Mouse (Mus musculus) induced T-regulatory cell, adult 2 months (primary cell): ENCODE data around the gene Map2.

Experiments
- DNase-seq: peaks from one replicate; pipeline ENCODE4 v3.0.0-alpha.2; 2012; ENCODE audit warnings: low read depth

The Map2 gene

DNA sequence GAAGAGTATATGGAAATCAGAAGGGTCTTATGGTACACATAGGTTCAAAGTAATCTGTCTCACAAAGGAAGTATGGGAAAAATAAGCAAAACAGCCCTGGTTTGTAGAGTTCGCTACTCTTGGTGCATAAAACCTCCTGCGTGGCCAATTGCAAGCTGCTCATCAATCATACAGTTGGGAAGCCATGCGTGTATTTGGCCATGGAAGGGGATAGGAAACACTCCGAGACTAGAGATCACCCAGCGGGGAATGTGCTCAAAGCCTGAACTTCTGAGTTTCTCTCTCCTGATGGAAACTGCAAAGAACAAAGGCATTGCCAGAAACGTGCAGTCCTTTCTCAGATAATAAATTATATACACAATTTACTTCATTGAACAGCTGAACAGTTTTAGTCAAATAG lies 124.3 kb downstream of the Map2 start:
- DNase-seq: no peak

DNA sequence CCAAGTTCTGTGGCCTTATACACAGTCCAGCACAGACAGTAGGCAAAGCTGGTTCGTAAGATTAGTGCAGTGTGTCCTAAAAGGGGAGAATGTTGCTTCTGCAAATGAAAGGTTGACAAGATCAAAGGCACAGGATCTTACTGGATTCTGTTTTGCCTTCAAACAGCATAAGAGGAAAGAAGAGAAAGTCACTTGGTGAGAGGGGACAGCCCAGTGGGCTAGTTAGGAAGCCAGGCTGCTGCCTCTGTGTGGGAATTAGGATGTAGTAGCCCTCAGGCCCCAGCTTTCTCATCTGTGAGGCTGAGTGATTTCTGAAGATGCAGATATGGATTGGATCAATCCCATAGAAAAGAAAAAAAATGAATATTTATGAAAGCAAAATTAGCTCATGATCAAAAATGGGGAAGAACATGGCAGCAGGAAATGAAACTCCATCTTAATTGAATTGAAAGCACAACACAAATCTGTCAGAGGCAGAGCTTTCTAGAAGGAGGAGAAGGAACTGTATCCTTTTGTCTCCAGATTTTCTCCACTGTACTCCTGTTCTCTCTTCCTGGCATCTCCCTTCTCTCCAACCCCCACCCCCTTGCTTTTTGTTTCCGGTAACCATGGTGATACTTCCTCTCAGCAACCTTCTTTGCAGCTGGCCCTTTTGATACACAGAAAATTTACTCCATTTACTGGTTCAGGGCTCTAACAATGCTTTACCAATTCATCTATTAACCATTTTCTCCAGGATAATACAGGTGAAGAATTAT lies 145.5 kb downstream of the Map2 start:
- no peak for DNase-seq

DNA sequence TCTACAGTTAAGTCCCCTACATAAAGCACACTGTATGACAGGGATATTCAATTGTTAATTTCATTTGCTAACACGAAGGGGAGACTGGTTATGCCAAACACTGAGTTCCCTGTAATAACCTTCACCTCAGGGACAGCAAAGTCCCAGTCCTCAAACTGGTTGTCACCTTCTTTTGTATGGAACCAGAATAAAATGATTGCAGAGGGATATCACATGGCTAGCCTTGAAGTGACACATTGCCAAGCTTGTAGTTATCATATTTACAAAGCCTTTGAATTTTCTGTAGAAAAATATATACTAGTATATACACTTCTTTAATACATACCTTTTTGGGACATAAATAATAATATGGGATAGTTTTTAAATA lies 146.0 kb downstream of the Map2 start:
- no peak for DNase-seq

DNA sequence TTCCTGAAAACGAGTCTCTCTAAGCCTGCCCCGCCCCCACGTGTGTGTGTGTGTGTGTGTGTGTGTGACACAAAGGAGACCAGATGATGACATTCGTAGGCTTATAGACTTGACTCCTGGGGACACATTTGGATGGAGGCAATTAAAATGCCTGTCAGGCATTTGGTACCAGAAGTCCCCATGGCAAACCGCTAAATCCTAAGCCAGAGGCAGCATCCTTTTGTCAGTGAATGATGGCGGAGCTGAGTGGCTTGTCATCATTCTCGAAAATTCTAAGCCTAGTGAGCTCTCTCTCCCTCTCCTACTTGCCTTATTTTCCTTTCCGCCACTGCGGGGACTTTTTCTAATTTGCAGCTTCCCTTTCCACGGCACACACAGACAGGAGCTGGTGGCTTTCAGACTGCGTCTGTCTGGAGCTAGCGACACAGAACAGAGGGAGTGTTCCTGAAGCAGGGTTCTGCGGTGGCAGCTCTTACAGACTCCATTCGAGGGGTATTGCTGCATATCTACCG lies 146.6 kb downstream of the Map2 start:
- no peak for DNase-seq

DNA sequence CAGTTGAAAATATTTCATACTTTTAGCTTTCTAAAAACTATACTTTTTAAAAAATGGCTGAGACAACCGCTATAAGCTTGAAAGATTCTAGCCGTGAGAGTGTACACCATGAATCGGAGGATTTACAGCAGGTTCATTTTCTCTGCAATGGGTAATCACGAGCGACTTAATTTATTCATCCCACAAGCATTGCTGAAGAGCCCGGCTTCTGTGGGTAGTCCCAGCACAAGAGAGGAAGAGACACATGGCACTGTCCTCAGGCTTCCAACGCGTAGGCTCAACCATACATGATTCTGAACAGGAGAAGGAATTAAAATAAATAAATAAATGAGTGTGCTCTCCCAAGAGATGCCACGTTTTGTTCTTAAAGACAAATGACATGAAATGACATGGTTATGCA lies 148.4 kb downstream of the Map2 start:
- DNase-seq: no peak

DNA sequence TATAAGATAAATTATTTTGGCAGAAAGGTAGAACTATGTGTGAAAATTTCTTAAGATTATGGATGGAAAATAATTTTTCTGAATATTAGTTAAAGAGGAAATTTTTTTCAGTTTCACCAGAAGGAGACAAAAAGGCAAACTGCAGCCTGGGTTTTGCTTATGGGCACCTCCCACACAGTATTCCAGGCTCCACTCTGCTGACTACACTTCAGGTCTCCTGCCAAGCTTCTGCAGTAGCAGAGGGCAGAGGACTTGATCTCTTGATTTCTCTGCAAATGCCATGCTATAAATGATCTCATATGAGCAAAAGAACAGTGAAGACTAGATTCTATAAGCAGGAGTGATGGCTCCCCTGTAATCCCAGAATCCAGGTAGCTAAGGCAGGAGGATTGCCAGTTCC lies 149.9 kb downstream of the Map2 start:
- DNase-seq: no peak

DNA sequence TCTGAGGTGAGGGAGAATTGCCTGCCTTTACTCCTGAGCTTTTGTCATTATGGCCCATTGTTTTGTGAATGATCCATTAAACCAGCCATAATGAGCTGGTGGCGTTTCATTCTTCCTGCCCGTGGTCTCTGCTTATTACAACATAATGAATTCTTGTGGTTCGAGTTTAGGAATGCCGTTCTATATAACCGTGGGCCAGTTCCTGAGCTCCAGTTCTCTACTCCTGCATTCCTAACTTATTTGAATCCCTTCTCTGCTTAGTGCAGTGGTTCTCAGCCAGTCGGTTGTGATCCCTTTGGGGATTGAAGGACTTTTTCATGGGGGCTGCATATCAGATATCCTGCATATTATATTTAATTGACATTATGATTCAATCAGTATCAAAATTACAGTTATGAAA lies 153.9 kb downstream of the Map2 start:
- DNase-seq: no peak

DNA sequence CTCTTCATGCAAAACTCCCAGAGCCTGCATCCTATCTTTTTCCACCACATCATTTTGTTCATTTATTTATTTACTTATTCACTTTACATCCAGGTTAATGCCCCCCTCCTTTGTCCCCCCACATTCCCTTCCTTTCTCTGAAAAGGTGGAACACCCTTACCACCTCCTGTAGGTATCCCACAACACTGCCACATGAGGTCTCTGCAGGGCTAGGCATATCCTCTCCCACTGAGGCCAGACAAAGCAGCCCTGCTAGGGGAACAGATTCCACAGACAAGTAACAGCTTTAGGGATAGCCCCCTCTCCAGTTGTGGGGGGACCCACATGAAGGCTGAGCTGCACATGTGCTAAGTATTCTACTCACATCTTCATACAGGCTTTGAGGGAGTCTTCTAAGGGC lies 154.5 kb downstream of the Map2 start:
- DNase-seq: no peak

DNA sequence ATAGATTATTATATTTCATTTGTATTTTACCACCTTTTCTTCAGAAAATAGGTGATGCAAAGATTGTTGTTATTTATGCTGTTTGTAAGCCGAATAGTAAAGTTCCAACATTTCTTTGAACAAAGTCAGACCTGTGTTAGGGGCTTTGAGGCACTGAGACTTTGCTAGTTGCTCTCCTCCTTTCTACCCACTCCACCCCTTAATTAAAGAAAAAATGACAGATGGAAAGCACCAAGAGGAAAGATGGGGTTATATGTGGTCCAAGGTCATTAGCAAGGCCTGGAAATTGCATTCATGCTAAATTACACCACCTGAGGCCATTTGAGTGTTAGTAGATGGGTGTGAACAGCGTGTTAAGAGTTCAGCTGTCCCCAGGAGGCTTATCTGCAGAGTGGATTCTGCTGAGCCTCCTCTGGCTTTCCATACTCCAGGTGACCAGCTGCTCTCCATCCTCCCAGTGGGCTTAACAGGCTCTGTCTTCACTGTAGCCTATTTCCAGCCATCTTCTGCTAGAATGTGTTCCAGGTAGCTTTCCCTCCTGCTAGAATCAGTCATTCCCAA lies 160.7 kb downstream of the Map2 start:
- DNase-seq: no peak

DNA sequence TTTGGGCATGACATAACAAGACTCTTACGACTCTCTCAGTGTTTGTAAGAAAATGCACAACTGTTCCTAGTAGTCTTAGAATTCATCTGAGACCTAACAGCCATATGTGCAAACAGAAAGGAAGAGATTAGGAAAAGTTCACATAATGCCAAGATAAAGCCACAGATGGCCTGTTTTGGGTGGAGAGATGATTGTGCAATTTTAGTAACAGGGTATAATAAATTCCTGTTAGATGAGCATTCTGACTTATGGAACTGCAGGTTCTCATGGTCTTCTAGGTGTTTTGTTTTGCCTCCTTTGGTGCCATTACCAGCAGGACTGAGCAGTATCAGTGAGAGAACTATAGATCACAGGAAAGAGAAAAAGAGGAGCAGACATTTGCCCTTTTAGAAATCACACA lies 164.1 kb downstream of the Map2 start:
- no peak for DNase-seq

DNA sequence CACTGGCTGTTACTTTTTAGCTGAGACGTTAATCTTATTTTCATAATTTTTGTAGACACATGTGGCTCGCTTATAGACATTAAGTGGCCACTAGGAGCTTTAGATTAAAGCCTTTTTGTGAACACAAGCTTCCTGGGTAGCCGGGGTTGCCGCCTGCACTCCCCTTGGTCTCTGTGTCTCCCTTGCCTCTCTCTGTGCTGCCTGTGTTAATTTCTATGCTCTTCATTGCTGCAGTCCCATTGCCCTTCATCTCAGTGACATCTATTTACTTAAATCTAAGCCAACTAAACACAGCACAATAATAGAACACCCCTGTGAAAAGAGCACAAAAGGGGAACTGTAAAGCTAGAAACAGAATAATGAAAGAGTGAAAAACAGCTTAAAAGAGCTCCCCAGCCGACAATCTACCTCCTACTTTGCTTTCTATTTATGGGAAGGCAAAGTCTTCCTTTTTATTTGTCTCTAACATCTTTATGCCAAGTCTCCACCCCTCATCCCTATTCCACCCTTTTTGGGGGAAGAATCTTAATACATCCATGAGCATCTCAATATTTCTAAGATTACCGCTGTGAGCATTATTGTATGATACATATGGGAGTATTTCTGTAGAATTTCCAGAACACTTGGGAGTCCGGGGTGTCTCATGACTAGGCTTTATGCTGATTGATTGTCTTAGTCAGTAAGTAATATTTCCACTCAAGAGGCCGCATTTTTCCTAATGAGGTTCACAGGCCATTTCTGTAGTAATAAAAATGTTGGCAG lies 173.5 kb downstream of the Map2 start:
- DNase-seq: no peak

DNA sequence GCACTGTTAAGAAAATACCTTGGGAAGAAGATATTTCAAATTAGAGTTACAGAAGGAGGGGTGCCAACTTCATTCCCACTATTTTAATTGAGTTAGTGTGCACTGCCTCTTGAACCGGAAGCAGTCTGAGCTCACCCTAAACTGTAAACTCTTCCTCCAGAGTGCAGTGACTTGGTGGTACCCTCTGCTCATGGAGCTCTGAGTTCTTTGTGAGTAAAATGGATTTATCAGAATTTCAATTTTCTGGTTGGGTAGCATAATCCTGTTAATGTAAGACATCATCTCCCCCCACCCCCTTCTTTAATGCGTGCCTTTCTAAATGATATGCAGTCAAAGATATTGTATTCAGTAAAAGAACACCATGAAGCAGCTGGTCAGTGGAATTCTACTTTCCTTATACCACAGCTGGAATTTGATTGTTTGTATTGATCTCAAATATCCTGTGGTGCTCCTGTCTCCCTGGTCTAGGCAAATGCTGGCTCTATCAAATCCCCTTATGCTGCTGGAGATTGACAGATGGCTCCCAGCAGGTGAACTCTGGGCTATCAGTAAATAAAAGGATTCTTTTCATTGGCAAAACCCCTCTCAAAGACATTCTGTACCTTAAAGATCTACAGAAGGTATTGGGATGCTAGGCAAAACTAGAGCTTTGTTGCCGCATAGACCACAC lies 174.2 kb downstream of the Map2 start:
- no peak for DNase-seq

DNA sequence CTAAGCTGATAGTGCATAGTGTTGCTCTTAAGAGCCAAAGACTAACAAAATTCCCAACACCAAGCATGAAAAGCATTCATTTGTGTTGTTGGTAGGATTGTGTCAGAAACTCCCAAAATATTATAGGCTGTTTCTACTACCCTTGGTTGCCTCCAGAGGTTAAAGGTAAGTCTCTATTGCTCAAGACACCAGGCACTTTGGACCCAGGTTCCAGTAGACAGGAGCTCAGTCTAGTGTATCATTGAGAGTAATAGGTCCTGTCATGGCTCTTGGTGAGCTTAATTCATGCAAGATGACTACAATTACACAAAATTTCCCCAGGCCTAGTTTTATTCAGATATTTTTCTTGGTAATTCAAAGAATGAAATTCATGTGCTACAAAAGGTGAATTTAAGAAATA lies 176.3 kb downstream of the Map2 start:
- no peak for DNase-seq

DNA sequence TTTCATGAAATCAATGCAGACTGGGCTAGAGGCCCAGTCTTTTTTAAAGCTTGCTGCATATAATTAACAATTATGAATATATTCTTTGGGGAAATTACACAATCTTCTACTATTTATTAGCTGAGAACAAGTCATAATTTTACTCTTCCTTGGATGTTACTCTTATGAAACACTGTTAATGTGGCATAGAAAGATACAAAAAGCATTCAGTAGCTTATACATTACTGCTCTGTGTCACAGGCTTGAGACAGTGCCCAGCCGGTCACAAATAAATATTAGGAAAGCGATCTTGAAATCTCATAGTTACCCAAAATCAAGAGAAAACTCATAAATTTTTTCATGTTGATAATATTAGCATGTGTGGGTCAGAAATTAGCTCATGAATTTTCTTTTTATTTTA lies 186.7 kb downstream of the Map2 start:
- no peak for DNase-seq

DNA sequence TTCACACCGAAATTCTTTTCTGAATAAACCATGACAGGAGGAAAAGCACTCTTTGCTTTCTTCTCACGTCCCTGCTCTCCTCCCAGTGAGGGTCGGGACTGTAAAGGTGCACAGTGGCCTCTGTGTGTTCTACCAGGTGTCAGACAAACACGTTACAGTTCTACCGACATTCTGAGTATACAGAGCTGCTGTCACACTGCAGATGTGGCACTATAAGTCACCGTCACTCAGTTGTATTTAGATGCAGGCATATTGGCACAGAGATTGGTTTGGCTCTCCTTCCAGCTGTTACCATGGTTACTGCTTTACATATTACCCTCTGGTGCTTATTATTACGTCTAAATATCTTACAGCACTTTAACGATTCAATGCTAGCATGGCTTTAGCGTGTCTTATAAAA lies 188.2 kb downstream of the Map2 start:
- DNase-seq: no peak

DNA sequence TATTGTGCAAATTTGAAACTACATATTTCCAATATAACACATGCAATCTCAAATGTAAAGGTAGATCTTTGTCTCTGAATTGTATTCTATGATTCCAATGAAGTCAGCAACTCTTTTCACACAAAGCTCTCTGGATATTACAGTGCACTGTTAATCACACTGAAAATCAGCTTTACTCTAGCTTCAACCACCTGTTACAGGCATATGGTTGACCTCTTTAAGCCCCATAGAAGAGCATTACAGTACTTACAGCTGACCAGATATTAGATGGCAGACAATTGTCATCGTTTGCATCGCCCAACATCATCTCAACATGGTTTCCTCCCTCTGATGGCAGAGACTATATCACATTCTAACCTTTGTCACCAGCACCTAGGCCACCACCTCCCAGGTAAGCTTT lies 189.3 kb downstream of the Map2 start:
- no peak for DNase-seq

DNA sequence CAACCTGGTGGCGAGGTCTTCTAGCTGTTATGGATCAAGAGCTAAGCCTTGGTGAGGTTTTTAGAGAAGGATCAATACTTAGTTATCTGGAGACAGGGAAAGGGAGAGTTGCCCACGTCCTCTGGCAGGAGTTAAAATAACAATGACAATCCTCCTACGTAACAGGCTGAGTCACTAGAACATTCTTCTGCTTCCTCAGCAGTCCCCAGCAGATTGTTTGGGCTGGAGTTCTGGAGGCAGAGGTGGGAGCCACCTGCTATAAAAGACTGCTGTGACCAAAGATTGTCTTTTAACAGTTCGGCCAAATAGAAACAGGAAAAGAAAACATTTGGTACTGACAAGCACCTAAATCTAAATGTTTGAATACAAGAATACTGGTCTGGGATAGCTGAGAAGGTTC lies 190.5 kb downstream of the Map2 start:
- no peak for DNase-seq

DNA sequence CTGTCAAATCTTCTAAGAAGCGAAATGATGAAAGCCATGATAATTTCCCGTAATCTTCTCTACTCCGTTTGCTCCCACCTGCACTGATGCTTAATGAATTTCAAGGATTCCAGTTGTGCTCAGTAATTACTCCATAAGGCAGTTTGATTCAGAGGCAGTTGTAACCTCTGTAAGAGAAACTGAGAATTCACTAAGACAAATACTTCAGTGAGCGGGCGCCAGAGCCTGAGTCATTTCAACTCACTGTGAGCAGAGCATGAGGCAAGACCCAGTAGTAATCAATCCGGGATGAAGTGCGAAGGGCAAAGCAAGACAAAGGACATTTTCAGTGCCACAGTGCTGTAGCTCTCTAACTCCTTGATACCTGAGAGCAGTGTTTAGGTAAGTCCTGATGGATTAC lies 194.4 kb downstream of the Map2 start:
- DNase-seq: no peak

DNA sequence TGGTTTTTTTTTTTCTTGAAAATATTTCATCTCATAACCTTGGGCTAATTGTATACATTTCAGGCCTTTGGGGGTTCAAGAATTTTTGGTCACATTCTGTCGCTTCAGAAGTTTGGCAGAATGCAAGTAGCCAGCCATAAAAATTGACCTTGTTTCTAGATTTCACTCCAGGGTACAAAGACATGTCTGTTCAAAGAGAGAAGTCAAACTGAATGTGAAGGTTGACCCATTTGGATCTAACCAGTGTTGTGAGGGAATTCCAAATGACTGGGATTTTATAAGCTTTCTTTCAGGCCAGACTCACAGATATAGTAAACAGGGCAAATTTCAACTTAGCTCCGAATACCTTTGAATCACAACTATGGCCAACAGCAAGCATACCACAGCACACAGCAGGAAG lies 196.3 kb downstream of the Map2 start:
- DNase-seq: no peak

DNA sequence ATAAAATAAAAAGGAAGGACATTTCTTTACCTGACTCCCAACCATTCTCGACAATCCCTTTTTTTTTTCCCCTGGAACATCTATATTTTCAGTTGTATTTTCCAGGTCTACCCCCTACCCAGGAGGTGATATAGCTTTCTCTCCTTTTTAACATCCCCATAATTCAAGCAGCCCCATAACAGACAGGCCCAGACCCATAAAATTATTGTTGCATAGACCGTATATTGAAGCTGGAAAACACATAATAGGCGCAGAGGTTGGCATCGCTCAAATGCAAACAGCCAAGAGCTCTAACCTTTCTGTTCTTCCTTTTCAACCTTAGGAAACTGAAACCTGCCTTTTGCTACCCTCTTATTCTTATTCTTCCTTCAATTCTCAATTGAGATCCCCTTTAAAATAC lies 211.2 kb downstream of the Map2 start:
- DNase-seq: no peak

DNA sequence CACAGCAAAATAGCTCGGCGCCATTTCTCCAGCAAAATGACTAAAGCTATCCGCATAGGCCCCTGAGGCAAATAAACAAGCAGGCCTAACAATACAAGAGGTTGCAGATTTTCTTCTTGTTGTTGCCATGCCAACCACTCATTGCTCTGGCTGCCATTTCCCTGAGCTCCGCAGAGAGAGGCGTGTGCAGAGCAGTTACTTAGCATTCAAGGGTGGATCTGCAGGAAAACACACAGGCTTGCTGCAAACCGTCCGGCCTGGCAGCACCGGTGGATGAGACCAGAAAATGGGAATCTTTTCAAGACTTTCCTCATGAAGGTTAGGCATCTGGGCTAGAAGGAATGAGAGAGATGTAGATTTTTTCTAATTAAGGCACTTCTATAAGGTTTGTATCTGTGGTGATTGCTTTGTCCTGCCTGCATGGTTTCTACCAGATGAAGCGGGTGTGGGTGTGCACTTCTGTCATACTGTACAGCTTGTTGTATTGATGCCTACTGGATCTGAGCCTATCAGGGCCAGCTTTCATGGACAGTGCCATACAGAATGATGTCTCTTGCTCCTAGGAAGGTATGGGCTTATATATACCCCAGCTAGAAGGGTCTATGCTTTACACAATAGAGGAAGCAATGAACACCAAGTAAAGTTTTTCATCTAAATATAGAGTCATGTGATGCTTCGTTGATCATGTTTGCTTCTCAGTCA lies 211.8 kb downstream of the Map2 start:
- no peak for DNase-seq

DNA sequence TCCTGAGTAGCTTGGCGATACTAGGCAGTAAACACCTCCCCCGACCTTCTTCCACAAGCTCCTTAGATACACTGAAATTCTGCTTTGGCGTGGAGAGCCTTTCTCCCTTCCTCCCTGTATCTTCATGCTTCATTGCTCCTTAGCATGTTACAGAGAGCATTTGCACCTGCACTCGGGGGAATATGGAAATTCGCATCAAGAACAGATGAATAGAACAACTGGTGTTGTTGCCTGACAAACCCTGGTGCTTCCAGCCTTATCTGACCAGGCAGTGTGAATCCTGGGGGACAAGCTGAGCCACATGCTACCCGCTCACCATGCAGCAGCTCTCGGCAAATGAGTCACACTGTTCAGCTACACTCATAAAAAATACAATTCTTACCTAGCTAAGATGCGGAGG lies 213.5 kb downstream of the Map2 start:
- no peak for DNase-seq
